Mouse (Mus musculus) kidney, adult 9 months (tissue): ENCODE measurements around the gene Syn3.
"Not testable (repeated sequence)": the region's sequence is repeated elsewhere in the genome, so short reads cannot be mapped to it uniquely, and the experiment has no call there.

Source experiments
- DNase-seq: peaks from one replicate; pipeline ENCODE4 v3.0.0; 2022

The Syn3 gene

DNA sequence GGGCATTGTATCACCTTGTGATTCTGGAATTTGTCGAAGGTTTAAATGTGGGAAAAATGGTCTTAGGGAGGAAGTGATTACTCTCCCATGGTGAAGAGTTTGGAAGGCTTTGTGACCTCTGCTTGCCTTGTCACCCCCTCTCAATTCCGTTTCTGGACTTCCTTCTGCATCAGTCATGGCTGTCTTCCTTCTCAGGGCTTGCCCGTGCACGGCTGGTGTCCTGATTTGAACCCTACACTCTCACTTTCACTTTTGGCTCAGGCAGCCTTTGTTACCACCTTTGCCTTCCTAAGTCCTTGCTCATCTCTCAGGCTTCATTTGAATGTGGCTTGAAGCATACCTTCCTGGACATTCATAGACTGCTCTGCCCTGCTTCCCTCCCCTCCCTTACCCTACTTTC is 424.6 kb downstream of the Syn3 start:
- peak; percentile 46 for DNase-seq

DNA sequence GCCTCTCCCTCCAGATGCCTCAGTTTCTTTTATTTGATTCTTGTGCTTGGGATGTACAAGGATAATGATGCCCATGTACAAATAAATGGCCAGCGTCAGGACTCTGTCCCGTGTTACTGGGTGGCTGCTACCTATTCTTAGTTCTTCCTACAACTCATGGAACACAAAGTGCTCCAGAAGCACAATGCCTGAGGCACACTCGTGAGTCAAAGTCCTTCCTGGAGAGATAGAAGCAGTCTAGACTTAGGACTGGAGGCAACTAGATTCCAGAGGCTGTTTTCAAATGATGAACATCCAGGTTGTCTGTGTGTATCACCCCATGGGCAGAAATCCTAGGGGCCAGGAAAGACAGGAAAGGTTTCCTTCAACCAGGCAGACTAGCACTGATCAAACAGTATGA is 427.9 kb downstream of the Syn3 start:
- peak; percentile 52 for DNase-seq

DNA sequence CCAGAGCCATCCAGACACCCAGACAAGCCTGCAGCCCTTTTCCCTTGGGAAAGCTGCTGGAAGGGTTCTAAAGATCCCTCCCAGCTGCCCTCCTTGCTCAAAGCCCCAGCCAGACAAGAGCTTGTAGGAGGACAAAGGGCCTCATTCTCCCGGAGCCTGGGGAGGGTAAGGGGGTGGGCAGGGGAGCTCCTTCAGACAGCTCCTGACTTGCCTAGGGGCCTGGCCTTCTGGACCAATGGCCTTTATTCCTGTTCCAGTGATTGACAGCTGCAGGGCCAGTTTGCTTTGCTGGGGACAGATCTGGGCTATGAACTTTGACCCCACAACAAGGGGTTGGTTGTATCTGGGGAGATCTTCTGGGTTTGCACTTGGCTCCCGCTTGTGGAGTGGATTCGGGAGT is 429.4 kb downstream of the Syn3 start:
- peak; percentile 92 for DNase-seq

DNA sequence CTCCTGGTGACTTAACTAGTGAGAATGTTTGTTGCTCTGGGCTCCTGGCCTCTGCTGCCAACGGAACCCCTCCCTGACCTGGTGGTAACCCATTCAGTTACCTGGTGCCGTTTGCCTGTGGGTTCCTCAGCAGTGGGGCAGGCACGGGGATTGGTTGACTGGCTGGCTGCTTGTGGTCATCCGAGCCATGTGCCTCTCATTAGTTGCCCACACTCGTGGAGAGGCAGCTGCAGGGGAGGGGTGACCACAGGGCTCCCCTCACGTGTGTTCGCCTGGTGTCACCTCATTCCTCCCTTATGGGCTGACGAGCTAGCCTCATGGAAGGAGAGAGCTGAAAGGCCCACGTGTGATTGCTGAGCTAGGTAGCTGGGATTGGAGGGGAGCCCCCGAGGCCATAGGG is 430.8 kb downstream of the Syn3 start:
- peak; percentile 78 for DNase-seq

DNA sequence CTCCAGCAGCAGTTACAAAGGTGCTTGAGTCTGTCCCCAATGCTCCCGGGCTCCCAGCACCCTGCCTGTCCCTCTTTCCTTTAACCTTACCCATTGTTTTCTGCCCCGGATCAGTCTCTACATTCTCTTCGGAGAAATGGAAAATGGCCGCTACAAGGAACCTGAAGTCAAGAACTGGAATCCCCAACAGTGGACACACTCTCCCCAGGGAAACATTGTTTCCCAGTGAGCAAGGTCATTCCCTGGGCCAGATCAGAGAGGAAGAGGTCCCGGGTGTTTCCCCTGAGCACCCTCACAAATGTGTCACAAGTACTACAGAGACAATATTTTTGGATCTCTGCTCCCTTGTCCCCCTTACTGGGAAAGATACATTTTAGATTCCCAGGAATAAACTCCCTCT is 432.0 kb downstream of the Syn3 start:
- no peak for DNase-seq

DNA sequence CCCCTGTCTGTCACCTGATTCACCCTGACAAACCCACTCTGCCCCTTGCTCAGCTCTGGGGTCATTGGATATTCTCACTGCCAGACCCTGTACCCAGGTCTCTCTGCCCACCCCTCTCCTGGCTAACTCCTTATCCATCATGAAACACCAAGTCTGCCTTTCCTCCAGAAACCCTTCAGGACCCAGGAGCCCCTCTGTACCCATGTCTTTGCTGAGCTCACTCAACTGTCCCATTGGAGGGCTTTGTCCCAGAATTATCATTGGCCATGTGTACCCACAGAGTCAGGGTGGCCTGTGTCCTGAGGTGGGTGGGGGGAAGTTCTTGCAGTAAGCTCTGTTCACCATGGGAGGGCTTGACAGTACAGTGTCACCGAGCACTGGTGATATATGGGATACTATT is 433.0 kb downstream of the Syn3 start:
- DNase-seq: no peak

DNA sequence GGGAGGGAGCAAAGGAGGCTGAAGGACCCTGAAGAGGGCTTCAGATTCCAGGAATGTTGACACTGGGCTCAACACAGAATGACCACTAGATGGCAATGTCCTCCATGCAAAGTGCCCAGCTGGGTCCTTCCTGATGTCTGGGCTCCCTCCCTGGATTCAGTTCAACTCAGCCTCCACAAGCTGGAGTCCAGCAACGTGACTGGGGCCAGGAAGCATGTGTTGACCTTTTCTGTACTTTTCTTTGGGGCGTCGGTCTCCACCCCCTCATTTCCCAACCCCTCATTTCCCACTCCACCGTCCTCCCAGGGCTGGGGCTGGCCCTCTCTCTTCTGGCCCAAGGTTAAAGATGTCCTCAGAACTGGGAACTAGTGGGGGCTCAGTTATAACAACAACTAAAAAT is 433.8 kb downstream of the Syn3 start:
- peak; percentile 96 for DNase-seq

DNA sequence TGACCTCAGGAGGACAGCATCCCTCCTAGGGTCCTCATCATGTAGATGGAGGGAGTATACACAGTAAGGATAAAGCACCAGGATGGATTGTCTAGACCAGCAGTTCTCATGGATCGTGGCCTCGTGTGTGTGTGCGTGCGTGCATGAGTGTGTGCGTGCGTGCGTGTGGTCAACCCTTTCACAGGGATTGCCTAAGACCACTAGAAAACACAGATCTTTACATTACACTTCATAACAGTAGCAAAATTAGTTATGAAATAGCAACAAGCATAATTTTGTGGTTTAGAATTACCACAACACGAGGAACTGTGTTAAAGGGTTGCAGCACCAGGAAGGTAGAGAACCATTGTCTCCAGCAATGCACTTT is 435.7 kb downstream of the Syn3 start:
- no peak for DNase-seq

DNA sequence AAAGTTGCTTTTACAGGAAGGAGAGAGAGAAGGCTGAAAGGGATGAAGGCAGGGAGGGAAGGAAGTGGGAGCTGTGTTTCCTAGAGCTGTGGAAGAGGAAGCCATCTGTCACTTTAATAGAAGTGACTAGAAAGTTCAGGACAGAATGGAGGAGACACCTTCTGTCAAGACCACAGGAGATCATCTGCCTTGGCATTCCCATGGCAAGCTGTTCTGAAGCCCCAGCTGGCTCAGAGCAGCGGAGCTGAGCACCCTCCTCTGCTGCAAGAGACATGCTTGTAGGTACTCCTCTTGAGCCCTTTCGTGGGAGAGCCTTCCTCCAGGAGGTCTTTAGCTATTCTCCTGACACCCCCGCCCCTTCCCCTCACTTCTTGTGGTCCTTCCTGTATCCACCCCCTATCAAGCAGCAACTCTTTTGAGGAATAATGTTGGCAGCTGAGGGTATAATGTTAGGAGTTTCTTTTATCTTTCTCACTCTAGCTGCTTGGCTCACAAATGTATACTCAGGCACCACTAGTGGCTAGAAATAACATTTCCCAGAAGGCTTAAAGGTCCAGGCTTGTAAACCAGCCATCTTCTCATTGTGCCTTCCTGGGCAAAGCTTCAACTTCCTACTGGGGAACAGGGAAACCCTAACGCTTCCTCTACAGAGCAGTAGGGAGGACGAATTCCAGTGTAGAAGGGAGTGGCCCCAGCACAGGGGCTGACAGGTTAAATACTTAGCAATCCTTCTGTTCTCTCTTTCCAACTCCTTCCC is 436.3 kb downstream of the Syn3 start:
- no peak for DNase-seq

DNA sequence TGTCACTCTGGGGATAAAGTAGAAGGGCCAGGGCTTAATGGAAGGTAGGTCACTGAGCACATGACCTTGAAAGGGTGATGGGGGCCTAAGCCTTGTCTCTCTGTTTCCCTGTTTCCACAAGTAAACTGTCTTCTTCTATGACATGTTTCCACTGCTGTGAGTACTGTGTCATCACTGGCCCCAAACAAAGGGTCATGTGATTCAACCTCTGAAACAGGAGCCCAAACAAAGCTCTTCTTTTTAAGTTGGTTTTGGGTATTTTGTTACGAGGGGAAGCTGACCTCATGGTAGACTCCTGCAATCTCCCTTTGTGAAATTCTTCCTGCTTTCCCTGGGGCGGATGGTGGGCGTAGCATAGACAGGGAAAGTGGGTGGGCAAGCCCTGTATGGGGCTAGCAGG is 438.4 kb downstream of the Syn3 start:
- no peak for DNase-seq

DNA sequence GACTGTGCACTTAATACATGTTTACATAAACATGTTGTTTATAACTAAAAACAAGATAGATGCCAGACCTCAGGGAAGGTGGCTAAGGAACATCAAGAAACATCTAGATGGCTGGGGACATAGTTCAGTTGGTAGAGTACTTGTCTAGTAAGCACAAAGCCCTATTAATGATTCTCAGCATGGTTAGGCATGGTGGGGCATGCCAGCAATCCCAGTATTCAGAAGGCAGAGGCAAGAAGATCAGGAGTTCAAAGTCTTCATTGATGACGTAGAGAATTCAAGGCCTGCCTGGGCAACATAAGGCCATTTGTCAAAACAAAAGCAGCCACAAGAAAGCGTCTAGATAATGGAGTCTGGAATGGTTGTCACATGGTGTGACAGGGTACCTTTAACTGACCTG is 441.0 kb downstream of the Syn3 start:
- peak; percentile 96 for DNase-seq

DNA sequence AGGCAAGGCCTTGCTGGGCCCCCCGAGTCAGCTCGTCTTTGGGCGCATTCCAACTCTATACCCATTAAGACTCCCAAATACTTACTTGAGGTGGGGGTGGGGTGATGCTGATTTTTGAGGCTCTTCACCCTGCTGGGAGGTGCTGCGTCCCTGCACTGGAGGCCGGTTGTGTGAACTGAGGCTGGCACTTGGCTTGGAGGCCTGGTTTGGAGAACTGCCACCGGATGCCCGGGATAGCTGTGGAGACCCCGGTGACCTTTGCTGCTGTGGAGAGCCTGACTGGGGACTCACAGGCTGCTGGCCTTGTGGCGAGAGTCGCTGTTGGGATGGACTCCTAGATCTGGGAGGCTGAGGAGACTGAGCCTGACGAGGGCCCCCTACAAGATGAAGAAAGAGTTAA is 441.4 kb downstream of the Syn3 start:
- DNase-seq: peak; percentile 87

DNA sequence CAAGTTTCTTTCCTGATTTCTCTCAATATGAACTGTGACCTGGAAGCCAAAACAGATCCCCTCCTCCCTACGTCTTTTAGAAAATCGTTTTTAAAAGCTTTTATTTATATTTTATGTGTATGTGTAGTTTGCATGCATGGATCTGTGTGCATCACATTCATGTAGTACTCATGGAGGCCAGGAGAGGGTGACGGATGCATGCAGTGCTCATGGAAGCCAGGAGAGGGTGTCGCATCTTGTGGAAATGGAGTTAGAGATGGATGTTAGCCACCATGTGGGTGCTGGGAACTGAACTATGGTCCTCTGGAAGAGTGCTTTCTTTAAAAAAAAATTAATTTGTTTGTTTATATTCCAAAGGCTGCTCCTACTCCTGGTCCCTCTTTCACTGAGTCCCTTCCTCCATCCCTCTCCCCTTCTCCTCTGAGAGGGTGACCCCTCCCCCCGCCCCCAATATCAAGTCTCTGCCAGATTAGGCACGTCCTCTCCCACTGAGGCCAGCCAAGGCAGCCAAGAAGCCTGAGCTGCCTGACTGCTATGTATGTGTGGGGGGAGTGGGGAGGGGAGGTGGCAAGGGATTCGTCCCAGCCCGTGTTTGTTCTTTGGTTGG is 442.3 kb downstream of the Syn3 start:
- DNase-seq: no peak

DNA sequence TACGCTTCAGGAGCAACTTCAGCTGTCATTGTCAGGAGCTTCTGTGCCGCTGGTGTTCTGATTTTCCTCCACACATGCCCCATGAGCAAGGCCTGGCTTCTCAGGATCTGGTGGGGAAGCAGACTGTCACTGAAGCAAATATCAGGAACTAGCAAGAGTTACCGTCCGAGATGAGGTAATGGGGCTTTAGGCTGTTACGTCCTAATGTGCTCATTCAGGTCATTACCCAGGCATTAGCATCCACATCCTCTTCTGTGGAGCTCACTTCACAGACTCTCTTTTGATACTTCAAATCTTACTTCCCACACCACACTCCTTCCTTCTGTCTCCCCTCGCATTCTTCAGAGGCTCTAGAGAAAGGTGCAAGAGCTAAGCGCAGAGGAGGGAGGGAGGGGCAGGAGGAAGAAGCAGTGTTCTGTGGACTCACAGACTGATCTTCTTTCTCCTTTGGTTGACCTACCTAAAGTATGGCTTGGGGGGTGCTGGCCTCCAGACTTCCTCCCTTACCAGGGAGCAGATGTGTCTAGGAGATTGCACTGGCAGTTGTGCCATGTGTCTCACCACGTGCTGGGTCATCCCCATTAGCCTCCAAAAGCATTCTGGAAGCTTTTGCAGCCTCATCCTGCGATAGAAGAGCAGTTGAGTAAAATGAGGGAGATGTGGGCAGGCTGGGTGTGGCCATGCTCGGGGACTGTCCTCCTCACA is 445.7 kb downstream of the Syn3 start:
- no peak for DNase-seq

DNA sequence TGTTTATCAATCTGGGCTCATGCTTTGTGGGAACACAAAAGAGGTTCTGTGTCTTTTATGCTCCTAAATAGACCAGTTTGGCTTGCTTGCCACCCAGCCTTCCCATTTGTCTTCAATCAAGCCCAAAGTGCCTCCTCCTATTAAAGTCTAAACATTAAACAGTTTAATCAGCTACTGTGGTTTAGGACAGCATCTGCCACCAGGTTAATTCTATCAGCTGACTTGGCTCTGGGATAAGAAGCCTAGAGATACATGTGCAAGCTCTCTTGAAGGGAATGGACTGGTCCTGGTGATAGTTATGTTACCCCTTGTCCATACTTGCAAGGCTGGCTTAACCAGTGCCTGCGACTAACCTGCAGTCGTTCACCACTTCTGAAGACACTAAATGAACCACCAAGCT is 448.2 kb downstream of the Syn3 start:
- peak; percentile 79 for DNase-seq

DNA sequence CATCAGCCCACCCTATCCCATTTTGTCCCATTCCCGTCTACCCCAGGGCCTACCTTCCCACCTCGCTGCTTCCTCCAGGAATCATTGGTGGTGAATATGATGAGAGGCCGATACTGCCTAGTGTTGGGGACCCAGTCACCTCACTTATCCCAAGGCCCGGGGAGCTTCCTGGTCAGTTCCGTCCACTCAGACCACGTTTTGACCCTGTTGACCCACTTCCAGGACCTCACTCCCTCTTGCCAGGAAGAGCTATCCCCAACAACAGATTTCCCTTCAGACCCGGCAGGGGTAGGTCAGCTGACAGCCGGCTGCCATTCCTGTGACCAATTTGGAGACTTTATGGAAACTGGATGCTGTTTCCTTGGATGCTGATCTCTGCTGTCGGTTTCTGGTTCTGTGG is 450.9 kb downstream of the Syn3 start:
- DNase-seq: no peak

DNA sequence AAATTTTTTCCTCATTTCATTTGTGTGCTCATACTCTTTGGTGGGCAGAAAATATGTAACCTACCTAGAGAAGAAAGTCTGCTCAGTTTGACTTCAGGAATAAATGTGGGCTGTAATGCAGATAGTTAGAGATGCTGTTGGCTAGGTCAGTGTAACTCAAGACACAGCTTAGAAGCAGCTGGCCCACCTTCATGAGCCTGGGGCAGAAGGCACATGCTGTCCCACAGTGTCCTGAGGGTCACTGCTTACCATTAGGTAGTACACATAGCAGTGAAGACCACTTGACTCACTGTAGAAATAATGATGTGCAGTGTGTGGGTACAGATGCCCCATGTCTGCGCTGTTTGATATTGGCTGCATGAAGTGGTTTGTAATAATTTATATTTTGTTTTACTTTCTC is 452.3 kb downstream of the Syn3 start:
- DNase-seq: no peak

DNA sequence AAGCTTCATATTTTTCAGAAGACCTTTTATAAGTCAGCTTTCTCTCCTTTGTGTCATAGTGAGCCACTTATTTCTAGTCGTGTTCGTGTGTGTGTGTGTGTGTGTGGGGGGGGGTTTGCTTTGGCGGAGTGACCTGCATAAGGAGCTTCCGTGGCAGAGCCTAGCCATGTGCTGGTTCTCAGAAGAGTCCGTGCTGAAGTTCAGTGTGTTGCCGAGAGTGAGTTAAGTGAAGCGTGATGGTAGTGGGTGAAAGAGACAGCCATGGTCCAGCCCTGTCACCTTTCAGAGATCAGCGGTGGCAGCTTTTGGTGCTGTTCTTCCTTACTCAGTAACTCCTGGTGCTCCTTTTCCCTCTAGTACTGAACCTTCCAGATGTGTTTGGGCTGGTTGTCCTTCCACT is 454.6 kb downstream of the Syn3 start:
- DNase-seq: peak; percentile 62

DNA sequence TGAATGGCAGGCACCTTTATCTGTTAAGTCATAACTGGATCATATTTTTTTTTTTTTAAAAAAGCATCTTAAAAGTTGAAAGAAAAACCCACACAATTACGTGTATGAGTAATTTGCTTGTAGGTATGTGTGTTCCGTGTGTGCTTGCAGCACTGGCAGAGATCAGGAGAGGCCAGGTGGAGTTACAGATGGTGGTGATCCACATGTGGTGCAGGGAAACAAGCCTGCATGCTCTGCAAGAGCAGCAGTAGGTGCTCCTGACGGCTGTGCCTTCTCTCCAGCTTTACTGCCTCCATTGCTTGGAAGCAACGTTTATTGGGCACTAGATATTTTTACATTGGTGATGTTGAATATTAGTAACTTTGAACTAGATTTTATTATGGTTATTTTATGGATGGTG is 455.0 kb downstream of the Syn3 start:
- DNase-seq: no peak

DNA sequence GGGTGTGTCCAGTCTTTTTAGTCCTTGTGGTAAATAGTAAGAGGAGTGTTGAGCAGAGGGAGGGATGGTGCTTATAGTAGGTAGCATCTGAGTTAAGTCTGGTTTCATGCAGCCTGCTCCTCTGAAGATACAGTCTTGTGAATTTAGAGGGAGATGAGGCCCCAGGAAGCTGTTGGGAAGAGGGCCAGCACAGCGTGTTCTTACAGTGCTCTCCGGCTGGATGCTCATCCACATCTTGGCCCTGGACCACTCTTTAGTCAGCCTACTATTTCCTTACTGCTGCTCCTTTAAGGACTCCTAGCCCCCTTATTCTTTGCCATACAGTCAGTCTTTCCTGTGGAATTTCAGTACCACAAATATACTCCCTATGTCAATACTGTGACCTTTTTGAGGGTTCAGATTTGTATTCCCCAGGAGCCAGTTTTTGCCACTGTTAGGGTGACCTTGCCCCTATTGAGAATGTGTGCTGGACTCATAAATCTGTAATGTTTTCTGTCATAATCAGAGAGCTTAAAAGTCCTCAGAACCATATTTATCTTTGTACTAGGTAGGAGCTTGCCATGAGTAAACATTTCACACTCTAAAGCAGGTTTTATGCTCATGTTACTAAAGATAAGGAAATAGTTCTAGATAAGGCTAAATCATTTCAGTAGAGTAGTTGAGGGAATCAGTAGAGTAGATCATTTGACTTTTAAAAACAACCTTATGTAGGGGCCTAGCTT is 464.5 kb downstream of the Syn3 start:
- no peak for DNase-seq

DNA sequence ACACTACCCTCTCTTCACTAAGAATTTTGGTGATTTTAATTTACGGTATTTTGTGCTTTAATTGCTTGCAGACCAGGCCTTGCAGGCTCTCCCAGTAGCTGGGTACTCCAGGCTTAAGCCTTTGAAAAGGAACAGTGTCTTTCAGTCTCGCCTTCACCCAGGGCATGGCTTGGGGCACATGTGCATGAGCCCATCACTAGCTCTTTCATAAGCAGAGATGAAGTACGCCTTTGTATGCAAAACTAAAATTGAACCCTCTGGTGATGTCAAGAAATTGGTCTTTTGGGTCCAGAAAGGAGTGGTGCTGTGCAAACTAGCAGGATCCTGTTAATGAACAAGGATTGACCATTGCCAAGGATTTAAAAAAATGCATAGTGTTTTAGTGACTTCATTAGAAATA is 466.2 kb downstream of the Syn3 start:
- no peak for DNase-seq

DNA sequence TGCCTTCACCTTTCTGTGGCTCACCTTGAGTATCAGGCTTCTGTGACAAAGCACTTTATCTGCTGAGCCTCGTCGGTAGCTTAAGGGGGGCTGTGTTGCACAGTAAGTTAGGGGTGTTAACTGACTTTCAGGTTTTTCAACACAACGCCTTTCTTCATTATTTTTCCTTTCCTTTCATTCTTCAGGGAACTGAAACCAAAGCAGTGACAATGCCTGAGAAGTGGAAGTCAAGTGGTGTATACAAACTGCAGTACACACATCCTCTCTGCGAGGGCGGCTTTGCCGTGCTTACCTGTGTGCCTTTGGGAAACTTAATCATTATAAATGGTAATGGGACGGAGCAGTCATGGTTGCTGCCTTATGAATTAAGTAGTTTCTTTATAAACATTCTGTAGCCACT is 468.0 kb downstream of the Syn3 start:
- DNase-seq: no peak

DNA sequence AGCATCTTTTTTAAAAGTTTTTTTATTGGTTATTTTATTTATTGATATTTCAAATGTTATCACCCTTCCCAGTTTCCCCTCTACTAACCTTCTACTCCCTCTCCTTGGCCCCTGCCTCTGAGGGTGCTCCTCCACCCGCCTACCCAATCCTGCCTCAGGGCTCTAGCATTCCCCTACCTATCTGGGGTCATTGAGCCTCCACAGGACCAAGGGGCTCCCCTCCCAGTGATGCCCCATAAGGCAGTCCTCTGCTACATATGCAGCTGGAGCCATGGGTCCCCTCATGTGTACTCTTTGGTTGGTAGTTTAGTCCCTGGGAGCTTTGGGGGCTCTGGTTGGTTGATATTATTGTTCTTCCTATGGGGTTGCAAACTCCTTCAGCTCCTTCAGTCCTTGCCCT is 471.9 kb downstream of the Syn3 start:
- not testable (repeated sequence) for DNase-seq

DNA sequence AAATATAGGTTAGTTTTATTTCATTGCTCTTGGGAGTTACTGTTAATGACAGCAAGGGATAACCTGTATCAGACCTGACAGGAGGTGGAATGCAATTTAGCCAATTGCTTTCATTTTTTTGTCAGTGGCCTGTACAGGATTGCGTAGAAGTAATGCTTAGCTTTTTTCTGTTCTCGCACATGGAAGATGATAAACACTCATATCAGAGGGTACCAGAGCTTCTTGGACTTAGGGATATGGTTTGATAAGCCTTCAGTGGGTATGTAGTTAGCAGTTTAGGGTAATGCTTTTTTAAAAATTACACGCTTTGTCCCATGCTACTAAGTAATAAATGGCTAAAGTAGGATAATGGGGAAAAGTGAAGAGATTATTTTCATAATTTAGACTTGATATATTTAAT is 472.3 kb downstream of the Syn3 start:
- no peak for DNase-seq
